Mouse (Mus musculus): ENCODE data around the gene Ntn5.

The Ntn5 gene

DNA sequence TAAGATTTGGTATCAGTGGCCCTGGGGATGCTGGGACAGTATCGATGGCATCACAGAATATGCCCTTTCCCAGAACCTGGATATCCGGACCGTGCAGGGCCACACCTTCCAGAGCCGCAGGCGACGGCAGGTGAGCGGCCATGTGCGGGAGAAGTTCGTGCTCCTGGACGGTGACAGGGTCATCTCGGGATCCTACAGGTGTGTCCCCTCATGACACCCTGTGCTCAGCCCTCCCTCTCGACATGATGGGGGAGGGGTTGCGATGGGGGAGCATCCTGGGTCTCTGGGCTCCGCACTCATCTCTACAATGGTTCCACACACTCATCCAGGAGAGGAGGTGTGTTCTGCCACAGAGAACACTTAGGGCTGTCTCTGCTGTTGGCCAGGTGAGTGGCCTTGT is 40.0 kb downstream of the Ntn5 start:
- DNase-seq (ENCODE audit: low spot score in 2 of 2): no peak

DNA sequence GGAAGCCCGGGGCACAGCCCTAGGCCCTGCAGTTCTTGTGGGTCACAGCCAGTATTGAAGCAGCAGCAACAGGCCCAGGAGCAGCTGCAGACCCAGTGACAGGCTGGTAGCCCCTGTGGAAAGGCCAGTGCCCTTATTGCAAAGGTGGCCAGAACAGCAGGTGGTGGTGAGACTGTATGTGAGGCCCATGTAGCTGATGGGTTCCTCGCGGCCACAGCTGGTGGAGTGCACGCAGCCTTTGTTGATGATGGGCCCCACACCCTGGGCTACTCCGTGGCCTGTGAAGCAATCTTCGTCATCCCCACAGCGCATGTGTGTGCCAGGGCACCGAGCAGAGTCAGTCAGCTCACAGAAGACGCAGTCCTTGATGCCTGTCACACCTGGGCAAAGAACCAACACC is 41.3 kb downstream of the Ntn5 start:
- no peak for DNase-seq (ENCODE audit: low spot score in 2 of 2)

DNA sequence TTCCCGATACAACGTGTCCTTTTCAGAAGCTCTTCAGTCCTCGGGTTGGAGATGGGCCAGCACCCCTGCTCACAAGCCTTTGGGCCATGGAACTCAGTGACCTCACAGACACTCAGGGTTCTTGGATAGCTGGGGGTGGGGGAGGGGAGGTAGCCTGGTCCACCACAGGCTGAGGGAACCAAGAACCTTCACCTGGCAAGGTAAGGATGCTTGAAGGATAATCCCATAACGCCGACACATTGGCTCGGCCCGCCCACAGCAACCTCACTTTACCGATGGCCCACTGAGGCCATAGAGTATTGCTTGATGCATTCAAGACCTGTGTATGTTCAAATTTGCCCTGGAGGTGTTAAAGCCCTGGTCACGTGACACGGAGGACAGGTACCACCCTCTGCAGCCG is 41.9 kb downstream of the Ntn5 start, which contains the start of gene Spaca4:
TSS of gene Spaca4 (minus strand) at position 101 of the 400 bp plus-strand sequence.
- DNase-seq (ENCODE audit: low spot score in 2 of 2): no peak

DNA sequence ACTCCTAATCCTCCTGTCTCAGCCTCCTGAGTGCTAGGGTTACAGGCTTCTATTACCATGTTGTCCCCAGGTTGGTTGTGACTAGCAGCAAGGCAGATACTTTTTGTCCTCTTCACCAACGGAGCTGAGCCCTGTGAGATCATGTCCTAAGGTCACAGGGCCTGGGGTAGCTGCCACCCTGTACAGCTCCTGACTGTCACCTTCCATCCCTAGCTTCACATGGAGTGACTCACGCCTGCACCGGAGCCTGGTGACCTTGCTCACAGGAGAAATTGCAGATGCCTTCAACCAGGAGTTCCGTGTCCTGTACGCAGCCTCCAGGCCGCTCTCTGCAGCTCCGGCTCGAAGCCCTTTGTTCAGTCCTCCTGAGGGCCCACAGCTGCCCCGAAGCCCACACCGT is 42.6 kb downstream of the Ntn5 start:
- no peak for DNase-seq (ENCODE audit: low spot score in 2 of 2)

DNA sequence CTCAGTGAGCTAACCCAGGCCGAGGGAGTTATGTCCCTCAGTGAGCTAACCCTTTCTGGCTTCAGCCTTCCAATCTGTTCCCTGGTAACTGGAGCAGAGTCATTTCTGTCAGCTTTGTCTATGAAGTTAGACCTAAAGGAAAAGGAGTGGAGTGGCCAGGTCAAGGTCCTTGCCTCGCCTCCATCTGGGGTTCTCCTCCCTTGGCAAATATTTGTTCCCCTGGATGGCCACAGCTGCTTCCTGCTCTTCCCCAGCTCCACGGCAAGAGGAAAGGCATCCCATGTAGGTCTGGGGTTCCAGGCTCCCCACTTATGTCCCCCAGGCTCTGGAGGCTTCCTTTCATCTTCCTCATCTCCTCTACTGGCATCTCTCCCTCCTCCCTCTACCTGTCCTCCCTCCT is 43.8 kb downstream of the Ntn5 start:
- no peak for DNase-seq (ENCODE audit: low spot score in 2 of 2)

DNA sequence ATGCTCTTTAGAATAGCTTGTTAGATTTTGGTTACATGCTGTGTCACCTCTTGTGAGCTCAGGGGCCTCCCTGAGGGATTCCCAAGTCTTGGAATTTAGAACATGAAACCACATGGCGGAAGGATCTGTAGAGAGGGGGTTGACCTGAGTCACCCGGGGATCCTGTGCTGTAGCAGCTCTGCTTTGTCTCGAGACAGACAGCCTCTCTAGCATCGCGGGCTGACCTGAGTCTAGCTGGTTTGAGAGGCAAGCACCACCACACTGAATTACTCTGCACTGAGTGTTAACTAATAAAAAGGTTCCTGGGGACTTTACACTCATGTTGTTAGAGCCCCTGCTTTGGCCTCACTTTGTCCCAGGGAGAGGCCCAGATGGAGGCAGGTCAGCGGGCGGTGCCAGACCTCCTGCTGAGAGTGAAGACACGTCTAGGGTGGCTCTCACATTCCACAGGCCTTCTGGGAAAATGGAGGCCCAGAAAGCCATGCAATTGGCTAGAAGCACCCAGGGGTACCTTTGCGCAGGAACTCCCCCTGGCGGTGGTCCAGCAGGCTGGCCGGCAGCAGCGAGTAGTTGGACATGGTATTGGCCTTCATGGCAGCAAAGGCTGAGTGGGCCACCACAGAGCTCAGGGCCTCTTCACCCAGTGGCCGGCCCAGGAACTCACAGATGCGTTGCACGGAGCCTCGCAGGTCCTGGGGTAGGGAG is 47.1 kb downstream of the Ntn5 start:
- peak in 1 of 2 experiments; percentile 34 for DNase-seq (ENCODE audit: low spot score in 2 of 2)

DNA sequence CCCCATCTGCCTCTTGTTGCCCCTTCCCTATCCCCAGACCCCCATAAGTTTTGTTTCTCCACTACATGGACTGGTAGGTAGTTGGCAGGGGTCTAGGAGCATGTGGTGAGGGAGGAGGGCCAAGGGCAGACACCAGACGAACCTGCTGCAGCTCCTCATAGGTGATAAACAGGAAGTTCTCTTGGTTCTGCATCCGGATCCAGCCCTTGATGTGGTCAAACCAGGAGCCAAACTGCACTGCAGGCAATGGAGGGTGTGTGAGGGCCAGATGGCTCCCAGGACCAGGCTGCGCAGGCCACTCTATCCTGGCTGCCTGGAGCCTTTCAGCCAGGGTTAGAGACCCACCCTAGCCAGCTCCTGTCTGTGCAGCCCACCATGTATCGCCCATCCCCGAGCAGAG is 49.7 kb downstream of the Ntn5 start:
- no peak for DNase-seq (ENCODE audit: low spot score in 2 of 2)

DNA sequence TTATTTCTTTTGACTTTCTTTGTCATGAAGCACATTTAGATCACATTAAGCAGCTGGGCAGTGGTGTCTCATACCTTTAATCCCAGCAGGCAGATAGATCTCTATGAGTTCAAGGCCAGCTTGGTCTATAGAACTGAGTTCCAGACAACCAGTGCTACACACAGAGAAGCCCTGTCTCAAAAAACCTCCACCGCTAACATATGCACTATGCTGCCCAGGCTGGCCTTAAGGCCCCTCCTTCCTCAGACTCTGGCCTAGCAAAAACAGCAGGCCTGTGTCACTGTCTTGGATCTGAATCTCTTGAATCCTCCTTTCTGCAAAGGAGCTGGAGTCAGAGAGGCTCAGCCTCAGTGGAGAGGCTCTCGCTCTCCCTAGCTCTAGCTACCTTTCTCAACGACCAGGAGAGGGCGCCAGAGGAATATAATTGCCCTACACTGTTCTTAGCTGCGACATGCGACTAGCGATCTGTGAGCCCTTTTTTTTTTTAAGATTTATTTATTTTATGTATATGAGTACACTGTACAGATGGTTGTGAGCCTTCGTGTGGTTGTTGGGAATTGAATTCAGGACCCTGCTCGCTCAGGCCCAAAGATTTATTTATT is 55.4 kb downstream of the Ntn5 start:
- peak; percentile 77 to 82 for DNase-seq (ENCODE audit: low spot score in 2 of 2)

DNA sequence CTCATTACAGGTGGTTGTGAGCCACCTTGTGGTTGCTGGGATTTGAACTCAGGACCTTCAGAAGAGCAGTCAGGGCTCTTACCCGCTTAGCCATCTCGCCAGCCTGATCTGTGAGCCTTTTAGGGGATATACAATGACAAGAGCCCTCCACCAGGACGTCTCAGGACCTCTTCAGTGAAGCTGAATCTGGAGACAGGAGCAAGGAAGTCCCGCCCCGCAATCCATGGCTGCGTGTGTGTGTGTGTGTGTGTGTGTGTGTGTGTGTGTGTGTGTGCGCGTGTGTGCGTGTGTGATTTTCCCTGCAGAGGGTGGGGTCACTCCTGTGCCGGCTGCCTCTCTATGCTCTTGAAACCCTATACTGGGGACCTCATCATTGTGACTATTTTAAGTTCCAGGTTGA is 56.0 kb downstream of the Ntn5 start:
- no peak for DNase-seq (ENCODE audit: low spot score in 2 of 2)

DNA sequence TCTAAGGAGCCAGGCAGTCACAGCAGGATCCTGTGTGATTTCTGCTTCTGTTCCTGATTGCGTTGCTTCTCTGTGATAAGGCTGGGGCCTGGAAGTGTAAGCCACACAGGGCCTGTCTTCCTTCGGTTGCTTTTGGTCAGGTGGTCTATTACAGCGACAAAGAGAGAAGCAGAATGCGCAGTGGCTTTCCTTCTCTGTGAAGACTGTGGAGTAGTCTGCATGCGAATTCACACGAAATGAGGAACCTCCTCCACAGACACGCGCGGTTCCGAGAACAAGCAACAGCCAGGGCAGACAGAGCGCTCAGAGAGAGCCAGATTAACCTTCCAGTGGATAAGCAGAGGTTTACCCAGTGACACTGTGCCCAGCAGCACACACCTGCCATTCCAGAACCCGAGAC is 57.5 kb downstream of the Ntn5 start:
- DNase-seq (ENCODE audit: low spot score in 2 of 2): no peak

DNA sequence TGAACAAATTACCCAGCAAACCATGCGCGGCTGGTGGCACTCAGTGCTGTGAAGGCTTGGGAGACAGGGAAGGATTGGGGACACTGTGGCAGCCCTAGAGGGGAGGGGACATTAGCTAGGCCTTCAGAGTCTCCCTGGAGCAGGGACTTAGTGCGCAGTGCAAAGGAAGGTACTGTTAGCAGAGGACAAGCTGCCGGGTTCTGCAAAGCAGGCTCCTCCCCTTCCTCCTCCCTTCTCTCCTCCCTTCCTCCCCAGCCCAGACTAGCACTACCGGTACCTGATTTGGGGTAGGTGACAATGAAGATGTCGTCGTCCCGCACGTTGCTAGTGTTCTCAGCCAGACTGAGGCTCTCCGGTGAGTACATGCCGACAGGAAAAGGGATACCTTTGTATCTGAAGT is 58.0 kb downstream of the Ntn5 start:
- DNase-seq (ENCODE audit: low spot score in 2 of 2): no peak

DNA sequence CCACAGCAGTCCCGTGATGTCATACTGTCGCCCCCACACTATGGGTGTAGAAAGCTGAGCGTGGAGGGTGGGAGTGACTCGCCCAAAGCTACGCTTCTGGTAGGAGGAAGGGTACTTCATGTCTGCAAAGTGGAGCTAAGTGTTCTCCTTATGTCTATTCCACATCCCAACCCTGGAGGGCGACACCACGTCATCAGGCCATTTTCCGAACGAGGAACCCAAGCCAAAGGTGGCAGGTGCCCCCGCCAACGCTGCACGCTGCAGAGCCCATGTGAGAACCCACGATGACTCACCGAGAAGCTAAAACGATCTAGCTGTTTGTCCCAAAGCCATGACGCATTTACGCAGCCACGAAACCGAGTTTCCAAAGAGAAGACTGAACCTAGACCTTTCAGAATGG is 58.5 kb downstream of the Ntn5 start:
- no peak for DNase-seq (ENCODE audit: low spot score in 2 of 2)

Data from urinary bladder, postnatal 36 days (tissue).